Mouse (Mus musculus) kidney, postnatal 0 days (tissue): ENCODE measurements around the gene Tnip2. TPM values are rescaled to one million over a fixed set of nuclear protein-coding genes. Genes with fewer than 3 reads are reported as not detected.

Source experiments
- ATAC-seq: fragments of 200-750 bp; cut with Nextera tagmentation; replicated peaks from 2 replicates; pipeline ENCODE4 v1.8.0; 2017; ENCODE audit warnings: low read depth, moderate number of reproducible peaks, moderate TSS enrichment, moderate library complexity; ENCODE audit not compliant: low FRiP score
- DNase-seq: peaks from one replicate; pipeline ENCODE4 v3.0.0-alpha.2; 2016; ENCODE audit warnings: low spot score
- H3K27ac ChIP-seq: fragments of 300-500 bp; sonication (generic); 2 replicates; pipeline ENCODE4 v1.5.1; 2014; ENCODE audit warnings: mild to moderate bottlenecking
- H3K27me3 ChIP-seq: fragments of 300-500 bp; sonication (generic); 2 replicates; pipeline ENCODE4 v1.6.1; 2014; ENCODE audit warnings: low read length, mixed read lengths; ENCODE audit not compliant: insufficient read depth
- H3K36me3 ChIP-seq: fragments of 300-500 bp; sonication (generic); 2 replicates; pipeline ENCODE4 v1.6.1; 2014; ENCODE audit warnings: low read length, mixed read lengths; ENCODE audit not compliant: insufficient read depth
- H3K4me1 ChIP-seq: fragments of 300-500 bp; sonication (generic); replicated peaks from 2 replicates; pipeline ENCODE4 v1.6.1; 2014; ENCODE audit warnings: antibody characterized with exemption, low read length, mixed read lengths; ENCODE audit not compliant: insufficient read depth
- H3K4me2 ChIP-seq: fragments of 300-500 bp; sonication (generic); 2 replicates; pipeline ENCODE4 v1.6.1; 2014; ENCODE audit warnings: mild to moderate bottlenecking, low read length, moderate library complexity, mixed read lengths
- H3K4me3 ChIP-seq: fragments of 300-500 bp; sonication (generic); replicated peaks from 2 replicates; pipeline ENCODE4 v1.5.1; 2014; ENCODE audit warnings: low read depth, low read length
- H3K9ac ChIP-seq: fragments of 300-500 bp; sonication (generic); 2 replicates; pipeline ENCODE4 v1.6.1; 2014; ENCODE audit warnings: low read depth, low read length
- H3K9me3 ChIP-seq: fragments of 300-500 bp; sonication (generic); replicated peaks from 2 replicates; pipeline ENCODE4 v1.6.1; 2016; ENCODE audit warnings: low read length, inconsistent platforms, mixed read lengths
- CTCF ChIP-seq: IDR thresholded peaks from 2 replicates; pipeline ENCODE4 v1.5.1; 2016; ENCODE audit warnings: antibody characterized with exemption, low read depth, mild to moderate bottlenecking, moderate library complexity
- WGBS: fragments of 180-500 bp; shearing (Covaris S2); extraction: QIAGEN DNeasy Blood & Tissue Kit; methylation state at CpG from one replicate; pipeline ENCODE4 v1.1.7; 2014; 5-methylcytosine and 5-hydroxymethylcytosine counted together
- polyA plus RNA-seq: library from polyadenylated mRNA; unstranded; fragments of >200 nt; fragmentation: Nextera tagmentation; extraction: Ambion mirVana; gene quantifications from 2 replicates; pipeline ENCODE4 v1.2.1, GENCODE M21; 2015

The Tnip2 gene
- polyA plus RNA-seq, 1 experiment from 2014 or later = 16.5 TPM

- Histone ChIP-seq H3K4me3 (no peak overlapping the region), H3K27me3 (no peaks in the 10 kb centered on the region), H3K4me2 (no peak overlapping the region), H3K9ac (no peak overlapping the region), H3K9me3 (no peaks in the 10 kb centered on the region), H3K36me3 (no peaks in the 10 kb centered on the region), H3K27ac (no peak overlapping the region), H3K4me1 (no peaks in the 10 kb centered on the region)
- DNase-seq (no peak), ATAC-seq (no peak)
- no peak for TF ChIP-seq CTCF
- WGBS = 65% methylated on average over 11 of the region's 11 CpGs
Observed at GRCm38 (mm10) chr5:34520458-34521209, 6.8 kb upstream of the Tnip2 start.

DNA sequence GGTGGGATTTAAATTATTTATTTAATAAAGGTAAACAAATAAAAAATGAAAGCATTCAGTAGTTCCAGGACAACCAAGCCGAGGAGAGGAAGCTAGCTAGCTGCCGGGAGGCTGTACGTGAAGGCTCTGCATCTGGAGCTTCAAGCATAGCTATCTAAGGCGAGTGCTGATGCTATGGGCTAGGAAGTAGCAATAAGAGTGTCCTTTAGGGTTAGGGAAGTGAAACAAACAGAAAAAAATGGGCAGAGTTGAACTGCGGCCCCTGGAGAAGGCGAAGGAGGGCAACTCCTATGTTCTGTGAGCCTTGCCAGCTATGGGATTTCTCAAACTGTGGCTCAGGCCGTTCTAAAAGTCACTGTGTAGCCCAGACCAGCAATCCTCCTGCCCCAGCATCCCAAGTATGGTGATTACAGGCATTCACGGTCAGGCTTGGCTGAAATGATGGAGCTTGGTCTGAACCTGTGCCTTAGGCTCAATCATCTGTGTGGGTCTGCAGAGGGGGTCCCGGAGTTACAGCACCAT, 5.7 kb upstream of the Tnip2 start:
- ATAC-seq (no peak), DNase-seq (no peak)
- H3K9ac ChIP-seq = no peak overlapping the region
- TF ChIP-seq CTCF = no peak
- 0 out of 2 replicates have a peak, but pooled peaks cover 3% of the 10 kb centered on the region for H3K4me1 ChIP-seq
- no peak overlapping the region for H3K4me3 ChIP-seq
- 83% methylated on average over 9 of the region's 9 CpGs for WGBS
- no peak overlapping the region for H3K4me2 ChIP-seq
- H3K27me3 ChIP-seq = no peaks in the 10 kb centered on the region
- no peaks in the 10 kb centered on the region for H3K9me3 ChIP-seq
- no peaks in the 10 kb centered on the region for H3K36me3 ChIP-seq
- H3K27ac ChIP-seq = no peak overlapping the region

DNA sequence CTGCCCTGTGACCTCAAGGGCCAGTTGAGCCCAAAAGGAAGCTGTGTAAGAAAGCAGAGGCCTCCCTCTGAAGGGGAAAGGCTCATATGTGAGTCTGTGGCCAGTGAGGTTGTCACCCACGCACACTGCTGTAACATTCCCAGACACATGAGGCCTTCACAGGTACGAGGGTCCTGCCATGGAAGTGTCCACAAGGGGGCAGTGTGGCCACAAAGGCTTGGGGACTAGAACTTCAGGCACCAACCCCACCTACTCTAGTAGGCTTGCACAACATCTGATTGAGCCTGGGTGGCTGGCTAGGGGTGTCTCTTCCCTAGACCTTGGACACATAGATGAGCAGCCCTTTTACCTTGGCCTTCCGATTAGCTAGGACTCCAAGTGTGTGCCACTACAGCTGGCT, 4.1 kb upstream of the Tnip2 start:
- no peak for ATAC-seq
- DNase-seq = peak; percentile 77

GRCm38 (mm10) chr5:34515096-34515495, 1.3 kb upstream of the Tnip2 start:
- Histone ChIP-seq H3K4me2 (no peak overlapping the region), H3K36me3 (no peaks in the 10 kb centered on the region), H3K9me3 (no peaks in the 10 kb centered on the region), H3K4me3 (no peak overlapping the region), H3K4me1 (peaks cover 6% of the 10 kb centered on the region; the same call in 1 of the 2 replicates), H3K9ac (no peak overlapping the region), H3K27me3 (no peaks in the 10 kb centered on the region), H3K27ac (no peak overlapping the region)
- no peak for DNase-seq
- ATAC-seq = no peak
- no peak for TF ChIP-seq CTCF

More for the DNA sequence above, 4.1 kb upstream of the Tnip2 start:
- H3K27ac ChIP-seq = no peak overlapping the region
- TF ChIP-seq CTCF = peak; percentile 91
- peaks cover 6% of the 10 kb centered on the region; the same call in 1 of the 2 replicates for H3K4me1 ChIP-seq
- H3K9ac ChIP-seq = no peak overlapping the region
- no peaks in the 10 kb centered on the region for H3K36me3 ChIP-seq
- WGBS = 31% methylated on average over 3 of the region's 3 CpGs
- H3K27me3 ChIP-seq = no peaks in the 10 kb centered on the region
- no peaks in the 10 kb centered on the region for H3K9me3 ChIP-seq
- H3K4me3 ChIP-seq = no peak overlapping the region
- no peak overlapping the region for H3K4me2 ChIP-seq

- 9% methylated on average over 7 of the region's 7 CpGs for WGBS
- H3K27me3 ChIP-seq = no peaks in the 10 kb centered on the region
- no peaks in the 10 kb centered on the region for H3K9me3 ChIP-seq
- no peak for TF ChIP-seq CTCF
- peak overlapping the region; percentile 75 for H3K4me3 ChIP-seq
- no peak overlapping the region for H3K27ac ChIP-seq
- ATAC-seq (no peak), DNase-seq (no peak)
- no peaks in the 10 kb centered on the region for H3K36me3 ChIP-seq
- peak overlapping the region; percentile 46; the same call in 1 of the 2 replicates for H3K9ac ChIP-seq
- peak overlapping the region; percentile 82 for H3K4me2 ChIP-seq
- peaks cover 6% of the 10 kb centered on the region; the same call in 1 of the 2 replicates for H3K4me1 ChIP-seq
Observed at GRCm38 (mm10) chr5:34514218-34514566, 401 bp upstream of the Tnip2 start.

DNA sequence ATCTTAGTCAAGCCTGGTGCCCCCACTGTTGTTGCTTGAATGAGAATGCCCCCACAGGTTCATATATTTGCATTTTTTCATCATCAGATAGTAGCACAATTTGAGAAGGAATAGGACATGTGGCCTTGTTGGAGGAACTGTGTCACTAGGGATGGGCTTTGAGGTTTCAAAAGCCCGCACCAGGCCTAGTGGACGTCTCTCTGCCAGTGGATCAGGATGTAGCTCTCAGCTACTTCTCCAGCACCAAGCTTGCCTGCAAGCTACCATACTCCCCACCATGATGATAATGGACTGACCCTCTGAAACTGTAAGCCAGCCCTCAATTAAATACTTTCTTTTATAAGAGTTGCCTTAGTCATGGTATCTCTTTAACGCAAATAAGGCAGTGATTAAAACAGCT, 1.3 kb downstream of the Tnip2 start:
- Histone ChIP-seq H3K27me3 (no peaks in the 10 kb centered on the region), H3K9me3 (no peaks in the 10 kb centered on the region), H3K4me1 (peaks cover 6% of the 10 kb centered on the region; the same call in 1 of the 2 replicates), H3K4me3 (no peak overlapping the region), H3K9ac (no peak overlapping the region), H3K27ac (no peak overlapping the region), H3K36me3 (no peaks in the 10 kb centered on the region), H3K4me2 (peak overlapping the region; percentile 82)
- no peak for TF ChIP-seq CTCF
- no peak for DNase-seq
- ATAC-seq = no peak
- WGBS = 92% methylated on average over 3 of the region's 3 CpGs
